Mouse (Mus musculus) adrenal gland, postnatal 36 days (tissue): Measurements from ENCODE around the gene Dab2ip. TPM values are rescaled to one million over a fixed set of nuclear protein-coding genes. Genes with fewer than 3 reads are reported as not detected.

ENCODE experiments used
- DNase-seq, 2 experiments: peaks; one replicate each; pipeline ENCODE4 v3.0.0; 2021; ENCODE audit warnings: mixed read lengths in 1 of 2
- total RNA-seq, 2 experiments: library from RNA; stranded (reverse); gene quantifications; 2 replicates each; pipeline ENCODE4 v1.2.3; 2021

Dab2ip gene
- total RNA-seq, 2 experiments from 2014 or later = 65.0 to 103 TPM

DNA sequence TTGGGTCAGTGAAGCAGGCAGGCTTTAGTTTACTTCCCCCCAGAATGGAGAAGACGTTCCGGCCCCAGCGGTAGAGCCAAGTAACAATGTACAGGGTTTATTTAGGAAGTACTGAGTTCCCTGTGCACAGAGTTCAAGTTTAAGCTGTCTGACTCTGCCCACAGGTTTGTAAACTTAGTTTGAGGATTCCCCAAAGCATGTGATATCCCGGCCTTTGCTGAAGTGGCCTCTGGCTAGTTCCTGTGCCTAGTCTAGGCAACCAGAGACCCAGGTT, 65.0 kb downstream of the Dab2ip start:
- DNase-seq = no peak

GRCm38 (mm10) chr2:35623431-35624148, 65.5 kb downstream of the Dab2ip start:
- DNase-seq = no peak

GRCm38 (mm10) chr2:35624380-35625006, 66.4 kb downstream of the Dab2ip start:
- DNase-seq = no peak

DNA sequence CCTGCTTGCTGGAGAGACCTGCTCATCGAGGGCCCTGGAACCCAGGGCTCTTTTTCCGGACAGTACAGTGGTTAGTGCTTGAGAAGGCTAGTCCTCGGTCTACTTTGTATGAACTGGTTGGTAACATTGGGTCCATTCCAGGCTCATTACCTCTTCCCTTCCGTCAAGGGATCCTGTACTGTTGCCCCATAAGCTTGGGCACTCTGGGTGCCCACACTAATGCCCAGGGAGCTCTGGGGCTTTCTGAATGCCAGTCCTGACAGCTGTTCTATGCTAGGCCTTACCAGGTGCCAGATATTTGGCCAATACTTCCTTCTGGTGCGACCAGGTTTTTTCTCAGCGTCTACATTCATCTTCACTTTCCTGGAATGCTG, 66.9 kb downstream of the Dab2ip start:
- no peak for DNase-seq

DNA sequence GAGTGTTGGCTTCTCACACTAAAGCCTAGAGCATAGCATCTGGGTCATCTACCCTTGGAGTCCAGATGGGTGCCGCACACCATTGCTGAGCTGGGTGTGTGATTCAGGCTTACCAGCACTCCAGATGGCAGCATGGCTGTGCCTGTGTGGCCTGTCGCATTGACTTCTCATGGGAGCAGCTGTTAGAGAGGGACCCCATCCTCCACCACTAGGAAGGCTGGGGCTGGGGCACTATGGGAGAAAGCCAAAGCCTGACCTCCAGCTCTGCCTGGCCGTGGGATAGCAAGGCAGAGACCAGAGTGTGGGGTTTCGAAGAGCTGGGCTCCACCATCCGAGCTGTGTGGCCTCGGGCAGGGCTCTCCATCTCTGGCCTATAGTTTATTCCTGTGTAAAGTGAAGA, 67.5 kb downstream of the Dab2ip start:
- DNase-seq = no peak

GRCm38 (mm10) chr2:35626181-35626727, 68.2 kb downstream of the Dab2ip start:
- no peak for DNase-seq

DNA sequence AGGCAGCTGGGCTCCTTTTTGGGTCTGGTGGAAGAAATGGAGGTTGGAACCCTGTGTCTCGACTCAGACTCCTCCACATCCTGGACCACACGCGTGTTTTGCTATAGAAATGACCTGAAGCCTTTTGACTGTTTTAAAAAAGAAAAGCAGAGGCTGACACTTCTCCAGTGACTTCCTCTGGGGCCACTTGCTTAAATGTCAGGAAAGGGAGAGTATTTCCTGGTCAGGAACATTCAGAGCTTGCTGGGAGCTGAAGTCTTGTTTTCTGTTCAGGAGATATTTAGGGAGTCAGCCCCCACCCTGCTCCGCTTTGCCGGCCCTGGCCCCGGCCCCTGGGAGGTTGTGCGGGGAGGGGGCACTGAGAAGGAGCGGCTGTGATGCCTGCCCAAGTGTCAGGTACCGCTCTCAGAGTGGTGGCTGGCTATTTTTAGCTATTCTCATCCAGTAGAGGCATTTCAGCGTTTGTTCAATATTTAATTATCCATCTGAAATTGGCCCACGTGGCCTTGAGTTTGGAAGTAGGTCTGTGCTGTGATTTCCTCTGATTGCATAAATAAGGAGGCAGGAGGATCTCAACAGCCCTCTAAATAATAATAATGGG, 69.3 kb downstream of the Dab2ip start:
- DNase-seq = no peak

GRCm38 (mm10) chr2:35628052-35628451, 70.0 kb downstream of the Dab2ip start:
- no peak for DNase-seq

DNA sequence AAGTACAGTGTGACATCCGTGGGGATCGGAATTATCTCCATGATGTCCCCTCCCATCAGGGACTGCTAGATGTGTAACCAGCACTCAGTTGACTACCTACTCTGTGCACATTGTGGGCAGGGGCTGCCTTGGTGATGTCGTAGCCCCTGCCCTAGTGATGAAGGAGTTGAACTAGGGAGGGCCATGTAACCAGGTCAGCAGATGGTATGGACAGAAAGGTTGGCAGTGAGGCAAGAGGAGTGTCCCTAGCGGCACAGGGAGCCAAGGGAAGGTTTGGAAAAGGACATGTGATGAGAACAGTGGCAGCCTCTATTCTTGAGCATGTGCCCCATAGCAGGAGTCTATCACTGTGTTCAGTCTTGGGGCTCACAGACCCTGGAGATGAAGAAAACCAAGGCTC, 70.6 kb downstream of the Dab2ip start:
- no peak for DNase-seq

DNA sequence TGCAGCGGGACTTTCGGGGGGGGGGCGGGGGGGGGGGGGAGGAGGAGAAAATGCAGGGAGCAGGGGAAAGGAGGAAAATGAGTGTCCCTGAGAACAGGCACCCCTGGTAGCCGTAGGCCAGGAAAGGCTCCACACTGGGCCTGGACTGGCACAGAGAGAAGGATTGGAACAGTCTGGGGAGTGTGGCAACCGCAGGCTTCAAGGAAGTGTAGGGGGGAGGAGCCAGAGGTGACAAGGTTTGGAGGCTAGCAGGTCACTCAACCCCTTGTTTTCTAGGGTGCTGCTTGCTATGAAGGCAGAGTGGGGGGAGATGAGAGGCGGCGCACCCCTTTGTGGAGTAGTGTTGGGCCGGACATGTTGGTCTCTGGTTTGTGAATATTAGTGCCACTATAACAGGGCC, 71.1 kb downstream of the Dab2ip start:
- DNase-seq = no peak

GRCm38 (mm10) chr2:35633392-35633791, 75.3 kb downstream of the Dab2ip start:
- DNase-seq = no peak

GRCm38 (mm10) chr2:35634963-35635362, 76.9 kb downstream of the Dab2ip start:
- no peak for DNase-seq

DNA sequence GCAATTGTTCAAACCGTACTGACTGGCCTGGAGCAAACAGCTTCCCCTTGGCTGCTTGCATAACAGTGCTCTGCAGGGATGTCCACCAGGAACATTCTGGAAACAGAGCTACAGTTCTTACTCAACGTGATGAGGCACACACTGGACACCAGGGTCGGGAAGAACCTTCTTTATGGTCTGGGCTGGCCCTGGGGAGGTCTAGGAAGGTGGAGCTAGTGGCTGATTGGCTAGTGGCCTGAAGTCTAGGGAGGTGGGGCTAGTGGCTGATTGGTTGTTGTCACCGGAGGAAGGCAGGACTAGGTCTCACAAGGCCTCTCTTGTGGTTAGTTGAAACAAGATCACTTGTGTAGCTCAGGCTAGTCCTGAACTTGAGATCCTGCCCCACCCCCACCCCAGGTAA, 77.5 kb downstream of the Dab2ip start:
- DNase-seq = no peak

GRCm38 (mm10) chr2:35637880-35638535, 79.9 kb downstream of the Dab2ip start:
- DNase-seq = no peak

- no peak for DNase-seq
Observed at GRCm38 (mm10) chr2:35639799-35640198, 81.7 kb downstream of the Dab2ip start.

DNA sequence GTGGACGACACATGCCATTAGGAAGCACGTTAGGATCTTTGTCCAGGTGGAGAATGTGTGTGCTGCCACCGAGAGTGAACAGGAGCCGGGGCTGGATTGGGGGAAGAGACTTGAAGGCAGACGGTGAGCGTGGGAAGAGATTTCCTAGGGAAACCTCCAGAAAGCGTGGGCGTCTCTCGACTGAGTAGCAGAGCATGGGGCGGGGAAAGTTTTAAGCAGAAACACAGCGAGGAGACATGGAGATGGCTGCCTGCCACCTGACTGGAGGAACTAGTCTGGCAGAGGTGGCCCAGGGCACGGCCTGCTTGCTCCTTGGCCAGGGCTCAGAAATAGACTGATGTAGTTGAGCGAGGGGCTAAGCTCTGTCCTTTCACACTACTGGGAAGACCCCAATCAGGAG, 82.5 kb downstream of the Dab2ip start:
- no peak for DNase-seq

DNA sequence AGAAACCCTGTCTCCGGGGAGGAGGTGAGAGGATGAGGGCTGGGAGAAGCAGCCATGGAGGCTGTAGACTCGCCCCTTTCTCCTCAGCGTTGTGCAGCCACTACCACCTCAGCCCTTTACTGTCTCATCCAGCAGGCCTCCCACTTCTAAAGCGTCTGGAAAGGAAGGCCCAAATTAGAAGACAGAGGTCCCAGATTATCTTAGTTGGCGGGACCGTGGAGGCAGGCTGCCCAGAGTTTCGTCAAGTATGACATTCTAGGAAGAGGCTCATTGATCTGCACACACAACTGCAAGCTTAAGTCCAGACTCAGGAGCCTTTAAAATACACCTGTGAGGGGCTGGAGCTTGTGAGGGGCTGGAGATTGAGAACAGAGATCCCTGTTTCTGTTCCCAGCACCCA, 84.2 kb downstream of the Dab2ip start:
- DNase-seq = no peak

DNA sequence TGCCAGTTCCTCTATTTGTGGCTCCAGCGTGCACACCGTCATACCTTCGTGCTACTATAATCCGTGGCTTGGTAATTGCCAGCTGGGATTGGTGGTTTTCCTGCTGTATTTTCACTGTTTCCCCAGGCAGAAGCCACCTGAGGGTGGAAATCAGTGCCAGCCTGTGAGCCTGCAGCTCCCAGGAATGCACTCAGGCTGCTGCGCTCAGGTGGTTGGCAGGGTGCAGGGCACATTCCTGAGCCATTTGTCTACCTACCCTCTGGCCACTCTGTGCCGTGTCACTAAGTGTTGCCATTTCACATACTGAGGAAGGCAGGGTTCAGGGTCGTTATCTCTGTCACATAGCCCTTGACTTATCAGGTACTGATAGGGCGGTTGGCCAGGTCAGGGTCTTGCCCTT, 88.5 kb downstream of the Dab2ip start:
- DNase-seq = no peak

DNA sequence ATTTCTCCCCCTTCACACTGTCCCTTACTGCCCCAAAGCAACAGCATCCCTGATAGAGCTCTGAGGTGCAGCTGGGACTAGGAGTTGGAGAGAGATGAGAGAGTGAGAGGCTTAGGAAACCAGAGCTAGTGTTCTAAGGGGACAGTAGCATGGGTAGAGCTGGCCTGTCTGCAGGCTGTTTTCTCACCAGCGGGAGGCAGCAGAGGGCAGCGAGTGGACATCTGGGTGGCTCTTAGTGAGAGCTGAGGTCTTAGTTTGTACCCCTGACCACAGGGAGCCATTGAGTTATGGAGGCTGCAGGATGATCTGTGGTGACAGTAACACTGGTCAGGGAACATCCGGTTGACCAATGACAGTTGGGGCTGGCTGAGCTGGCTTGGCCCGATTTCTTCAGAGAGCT, 91.6 kb downstream of the Dab2ip start:
- peak; percentile 91 to 92 for DNase-seq

- DNase-seq = peak; percentile 57 to 74
Observed at GRCm38 (mm10) chr2:35651297-35651731, 93.2 kb downstream of the Dab2ip start.

DNA sequence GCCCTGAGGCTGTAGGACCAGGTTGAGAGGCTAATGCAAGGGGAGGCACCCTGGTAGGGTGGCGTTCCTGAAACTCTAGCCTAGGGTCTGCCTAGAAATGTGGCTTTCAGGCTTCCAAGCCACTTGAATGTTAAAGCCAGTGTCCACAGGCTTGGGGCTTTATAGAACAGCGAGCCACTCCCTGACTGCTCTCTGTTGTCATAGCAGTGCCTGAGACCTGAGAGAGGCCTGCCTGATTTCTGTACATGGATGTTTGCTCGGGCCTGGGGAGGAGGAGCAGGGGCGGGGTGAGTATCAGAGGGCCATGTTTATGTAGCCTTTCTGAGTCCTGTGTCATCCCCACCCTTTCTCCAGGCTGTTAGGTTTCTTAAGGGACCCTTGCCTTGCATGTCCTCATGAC, 94.9 kb downstream of the Dab2ip start:
- DNase-seq = no peak

GRCm38 (mm10) chr2:35654795-35655194, 96.7 kb downstream of the Dab2ip start:
- peak; percentile 35 to 47 for DNase-seq

- peak in 1 of 2 experiments; percentile 56 for DNase-seq
Observed at GRCm38 (mm10) chr2:35655996-35656395, 97.9 kb downstream of the Dab2ip start.
